Mouse (Mus musculus): ENCODE data around the gene F2rl2.

F2rl2 gene

DNA sequence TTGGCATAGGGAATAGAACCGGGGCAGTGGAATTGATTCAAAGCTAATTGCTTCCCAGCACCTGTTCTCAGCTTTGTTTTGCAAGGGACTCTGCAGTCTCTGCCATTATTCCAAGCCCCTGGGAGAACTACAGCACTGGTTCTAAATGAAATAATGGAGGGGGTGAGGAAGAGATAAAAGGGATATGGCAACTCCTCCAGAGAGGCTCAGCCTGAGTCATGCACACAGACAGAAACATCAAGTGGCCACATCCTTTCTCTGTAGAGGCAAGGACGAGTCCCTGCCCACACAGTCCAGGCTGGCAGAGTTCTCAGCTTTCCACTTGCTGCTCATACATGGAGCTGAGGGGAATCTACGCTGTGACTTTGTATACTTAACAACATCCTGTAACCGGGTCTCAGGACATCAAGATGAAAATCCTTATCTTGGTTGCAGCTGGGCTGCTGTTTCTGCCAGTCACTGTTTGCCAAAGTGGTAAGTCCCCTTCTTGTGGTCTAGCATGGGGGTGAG lies at the start of gene F2rl2:
F2rl2 (plus strand) TSS at position 200 of the 510 bp plus-strand sequence.
- DNase-seq (ENCODE audit: low read depth, low spot score) = peak; percentile 70

DNA sequence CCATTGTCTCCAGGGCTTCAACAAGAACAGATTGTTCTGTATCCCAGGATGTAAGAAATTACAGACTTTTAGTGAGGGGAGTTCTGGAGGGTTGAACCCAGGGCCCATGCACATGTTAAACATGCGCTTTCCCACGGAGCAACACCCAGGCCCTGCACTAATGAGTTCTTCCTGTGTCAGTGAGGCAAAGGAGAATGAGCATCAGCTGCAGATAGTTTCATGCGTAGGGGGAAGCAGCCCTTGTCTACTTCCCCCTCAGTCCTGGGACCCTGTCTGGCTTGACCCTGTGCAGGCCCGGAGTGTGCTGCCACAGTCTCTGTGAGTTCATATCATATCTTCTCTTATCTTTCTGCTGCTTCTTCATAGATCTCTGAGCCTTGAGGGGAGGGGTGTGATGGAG lies 49.4 kb upstream of the F2rl2 start:
- DNase-seq (ENCODE audit: low read depth, low spot score) = no peak

DNA sequence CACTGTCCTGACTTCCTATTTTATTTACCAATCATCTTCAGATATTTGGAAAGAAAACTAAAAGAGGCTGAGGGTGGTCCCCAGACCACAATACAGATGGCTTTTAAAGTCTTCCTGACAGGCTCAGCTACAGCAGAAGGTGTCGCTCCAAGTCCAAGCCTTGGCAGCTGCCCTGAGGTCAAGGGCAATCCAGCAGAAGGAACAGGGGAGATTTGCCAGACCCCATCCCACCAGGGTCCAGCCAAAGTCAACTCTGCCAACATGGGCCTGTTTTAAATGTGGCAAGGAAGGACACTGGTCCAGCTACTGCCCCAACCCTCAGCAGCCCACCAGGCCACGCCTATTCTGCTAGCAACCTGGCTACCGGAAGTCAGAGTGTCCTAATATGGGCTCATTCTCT lies 46.7 kb upstream of the F2rl2 start:
- DNase-seq (ENCODE audit: low read depth, low spot score) = no peak

DNA sequence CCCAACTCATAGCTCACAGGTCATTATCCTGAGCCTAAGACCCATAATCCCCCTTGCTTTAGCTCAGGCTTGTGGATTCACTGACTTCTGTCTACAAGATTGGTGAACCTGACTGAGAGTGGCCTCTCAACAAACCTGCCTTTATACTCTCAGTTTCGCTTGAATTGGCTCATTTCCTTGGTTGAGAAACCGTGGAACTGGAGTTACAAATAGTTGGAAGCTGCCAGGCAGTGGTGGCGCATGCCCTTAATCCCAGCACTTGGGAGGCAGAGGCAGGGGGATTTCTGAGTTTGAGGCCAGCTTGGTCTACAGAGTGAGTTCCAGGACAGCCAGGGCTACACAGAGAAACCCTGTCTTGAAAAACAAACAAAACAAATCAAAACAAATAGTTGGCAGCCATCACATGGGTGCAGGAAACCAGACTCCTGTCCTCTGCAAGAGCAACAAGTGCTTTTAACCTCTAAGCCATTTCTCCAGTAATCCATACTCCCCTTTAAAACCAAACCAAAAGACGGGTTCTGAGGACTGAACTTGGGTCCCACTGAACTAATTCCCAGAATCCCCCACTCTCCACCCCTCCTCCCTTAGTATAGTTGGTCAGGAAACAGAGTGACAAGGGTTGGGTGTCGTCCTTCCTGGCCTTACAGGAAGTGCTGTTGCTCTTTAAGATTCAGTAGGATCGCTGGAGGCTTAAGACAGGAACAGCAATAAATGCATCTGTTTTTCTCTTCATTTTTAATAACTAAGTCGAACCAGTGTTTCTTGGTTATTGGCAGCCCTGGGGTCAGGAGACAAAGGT lies 44.6 kb upstream of the F2rl2 start:
- DNase-seq (ENCODE audit: low read depth, low spot score) = no peak

DNA sequence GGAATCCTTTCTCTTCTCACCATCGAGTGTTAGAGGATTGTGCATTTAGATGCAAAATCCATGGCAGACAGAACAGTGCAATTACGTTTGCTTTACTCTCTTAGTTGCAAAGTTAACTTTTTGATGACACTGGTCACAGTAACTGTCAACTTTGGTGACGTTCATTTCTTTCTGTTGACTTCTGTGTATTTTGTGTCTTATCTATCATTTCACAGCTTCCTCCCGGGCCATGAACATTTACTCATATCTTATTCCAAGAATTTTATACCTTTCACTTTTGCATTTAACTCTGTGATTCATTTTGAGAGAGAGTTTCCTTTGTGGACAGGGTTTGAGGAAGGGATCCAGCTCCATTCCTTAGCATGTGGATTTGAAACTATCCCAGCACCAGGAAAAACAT lies 43.0 kb upstream of the F2rl2 start:
- DNase-seq (ENCODE audit: low read depth, low spot score) = no peak

DNA sequence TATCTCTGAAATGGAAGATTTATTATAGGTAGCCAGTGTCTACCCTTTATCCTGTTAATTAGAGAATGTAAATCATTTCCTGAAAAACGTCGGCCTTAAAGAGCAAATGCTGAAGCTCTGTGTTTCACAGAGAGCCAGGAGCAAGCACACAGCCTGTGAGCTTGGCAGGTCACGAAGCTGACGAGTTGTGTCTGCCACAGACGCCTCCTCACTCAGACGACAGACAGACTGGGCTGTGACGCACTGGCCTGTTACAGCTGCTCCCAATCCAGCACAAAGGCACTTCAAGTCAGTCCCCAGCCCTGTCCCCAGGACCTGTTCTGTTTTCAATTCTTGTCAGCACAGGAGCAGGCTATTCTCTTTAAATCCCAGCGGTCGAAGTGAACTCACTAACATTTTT lies 41.4 kb upstream of the F2rl2 start:
- DNase-seq (ENCODE audit: low read depth, low spot score) = no peak

DNA sequence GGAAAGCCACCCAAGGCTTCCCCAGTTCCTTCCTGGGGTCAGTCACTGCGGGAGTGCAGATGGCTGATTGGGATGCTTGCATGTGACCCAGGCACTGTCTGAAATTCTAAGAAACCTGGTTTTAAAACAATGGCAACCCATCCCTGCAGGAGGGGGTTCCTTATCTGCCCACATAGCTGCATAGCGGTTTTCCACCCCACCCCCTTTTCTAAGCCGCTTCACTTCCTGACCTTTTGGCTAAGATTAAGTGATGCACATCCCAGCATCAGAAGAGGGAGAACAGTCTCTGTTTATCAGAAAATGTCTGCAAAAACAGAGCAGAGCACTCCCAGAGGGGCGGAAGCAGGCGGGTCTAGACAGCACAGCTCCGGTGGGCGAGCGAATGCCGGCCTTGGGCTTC lies 39.5 kb upstream of the F2rl2 start:
- DNase-seq (ENCODE audit: low read depth, low spot score) = no peak

DNA sequence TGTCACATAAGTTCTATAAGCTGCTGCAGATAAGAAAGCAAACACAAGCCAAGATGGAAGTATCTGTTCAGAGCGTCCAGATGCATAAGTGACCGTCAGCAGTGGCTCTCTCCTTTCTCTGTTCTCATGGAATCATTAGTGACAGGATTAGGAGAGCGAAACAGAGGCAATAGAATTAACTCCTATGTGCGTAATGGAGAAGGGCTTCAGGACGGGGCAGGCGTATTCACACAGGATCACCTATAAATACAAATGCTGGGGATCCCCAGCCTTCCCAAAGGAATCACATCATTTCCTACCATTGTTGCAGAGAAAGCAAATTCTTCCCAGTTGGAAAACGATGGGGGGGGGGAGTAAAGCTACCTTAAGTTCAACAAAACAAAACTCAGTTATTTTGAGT lies 37.2 kb upstream of the F2rl2 start:
- DNase-seq (ENCODE audit: low read depth, low spot score) = no peak

DNA sequence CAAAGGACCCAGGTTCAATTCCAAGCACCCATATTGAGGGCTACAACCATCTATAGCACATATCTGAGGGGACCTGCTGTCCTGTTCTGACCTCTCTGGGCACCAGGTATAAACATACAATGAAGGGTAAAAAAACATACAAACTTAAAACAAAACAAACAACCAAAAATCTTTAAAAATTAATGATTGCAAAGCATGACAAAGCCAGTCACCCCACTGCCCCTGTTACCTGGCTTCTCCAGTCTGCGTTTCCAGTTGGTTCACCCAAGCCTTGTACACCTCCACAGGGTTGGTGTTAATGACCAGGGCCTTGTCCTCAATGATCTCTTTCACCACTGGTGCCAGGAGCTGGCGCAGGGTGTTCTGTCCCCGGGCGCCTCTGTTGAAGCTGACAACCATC lies 32.8 kb upstream of the F2rl2 start:
- no peak for DNase-seq (ENCODE audit: low read depth, low spot score)

DNA sequence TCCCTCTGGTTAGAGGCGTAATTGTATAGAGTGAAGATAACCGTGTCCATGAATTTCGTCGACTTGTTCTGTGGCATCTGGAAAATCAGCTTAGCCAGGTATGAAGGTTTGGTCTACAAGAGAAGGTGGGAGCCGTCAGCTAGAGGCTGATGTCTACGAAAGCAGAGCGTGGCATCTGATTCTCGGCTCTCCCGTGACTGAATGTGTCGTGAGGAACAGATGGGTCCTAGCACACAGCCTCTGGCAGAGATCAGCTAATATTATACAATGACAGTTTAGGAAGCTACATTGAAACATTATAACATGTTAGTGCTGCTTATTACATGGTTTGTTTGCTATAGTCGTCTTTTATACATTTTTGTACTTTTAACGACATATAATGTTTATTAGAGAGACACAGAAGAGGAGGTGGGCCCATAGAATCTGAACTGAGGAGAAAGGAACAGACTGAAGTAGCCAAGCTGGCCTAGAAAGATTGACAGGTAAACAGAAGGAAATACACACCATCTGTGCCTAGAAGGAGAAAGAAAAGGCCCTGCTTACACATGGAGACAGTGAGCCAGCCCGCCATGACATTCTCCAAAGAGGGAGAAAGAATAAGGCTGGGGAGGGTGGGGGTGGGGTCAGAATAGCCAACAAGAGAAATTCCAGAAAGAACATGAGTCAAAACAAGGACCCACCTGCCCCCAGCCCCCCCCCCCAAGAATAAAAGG lies 30.9 kb upstream of the F2rl2 start:
- no peak for DNase-seq (ENCODE audit: low read depth, low spot score)

DNA sequence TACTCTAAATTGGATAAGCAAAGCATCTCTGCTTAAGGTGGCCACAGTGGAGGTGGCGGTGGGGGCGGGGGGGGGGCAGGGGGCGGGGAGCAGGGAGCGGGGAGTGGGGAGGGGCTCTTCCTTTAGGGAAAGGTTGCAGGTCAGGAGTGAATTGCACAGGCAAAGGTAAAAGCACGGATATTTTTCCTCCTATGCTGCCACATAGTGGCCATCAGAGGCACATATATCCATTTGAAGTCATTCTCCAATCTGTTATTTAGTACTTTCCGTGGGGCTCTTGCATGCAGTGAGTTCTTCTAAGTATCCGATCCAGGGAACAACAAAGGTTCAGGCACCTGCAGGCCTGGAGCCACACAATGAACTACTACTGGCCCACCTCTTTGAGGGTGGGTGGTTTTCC lies 29.4 kb upstream of the F2rl2 start:
- no peak for DNase-seq (ENCODE audit: low read depth, low spot score)

DNA sequence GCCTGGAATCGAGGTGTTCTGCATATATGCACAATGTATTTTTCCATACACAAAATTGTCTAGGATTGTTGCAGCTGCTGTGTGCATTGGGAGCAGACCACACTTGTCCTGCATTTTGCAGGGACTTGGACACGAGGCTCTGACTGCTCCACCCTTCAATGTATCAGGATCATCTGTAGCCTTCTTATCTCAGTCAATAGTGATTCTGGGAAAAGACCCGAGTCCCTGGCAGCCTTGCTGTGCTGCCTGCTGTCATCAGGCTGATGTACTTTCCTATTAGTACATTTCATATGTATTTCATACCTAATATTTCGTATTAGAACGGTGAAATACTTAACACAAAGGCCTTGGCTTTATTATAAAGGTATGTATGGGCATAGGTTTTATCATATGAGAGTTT lies 26.1 kb upstream of the F2rl2 start:
- no peak for DNase-seq (ENCODE audit: low read depth, low spot score)

DNA sequence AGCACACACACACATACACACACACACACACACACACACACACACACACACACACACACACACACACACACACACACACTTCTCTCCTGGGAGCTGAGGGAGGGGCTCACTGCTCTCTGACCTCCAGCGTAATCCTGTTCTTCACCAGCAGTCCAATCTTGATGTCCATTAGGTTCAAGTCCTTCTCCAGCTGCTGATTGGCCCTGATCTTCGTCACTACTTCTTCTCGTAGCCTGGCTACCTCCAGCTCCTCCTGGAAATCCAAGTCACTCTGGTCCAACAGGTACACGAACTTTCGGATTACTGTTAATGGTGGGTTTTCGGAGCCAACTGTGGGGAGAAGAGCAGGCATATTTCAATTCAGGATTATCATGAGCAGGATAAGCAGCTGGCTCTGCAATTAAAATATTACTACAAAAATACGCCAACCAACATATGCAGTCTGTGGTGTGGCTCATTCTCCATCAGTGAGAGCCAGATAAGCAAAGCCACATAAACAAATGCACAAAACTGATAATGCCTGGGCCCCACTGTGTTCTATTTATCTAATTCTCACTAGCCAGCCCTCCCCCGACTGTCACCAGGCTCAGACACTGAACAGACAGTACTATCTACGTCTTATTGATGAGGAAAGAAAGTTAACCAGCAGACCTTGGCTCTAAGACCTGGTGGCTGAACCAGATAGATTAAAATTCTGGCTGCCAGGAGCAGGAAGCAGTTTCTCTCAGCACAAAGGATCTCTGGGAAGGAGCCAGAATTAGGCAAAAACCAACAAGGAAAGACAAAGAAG lies 25.4 kb upstream of the F2rl2 start:
- DNase-seq (ENCODE audit: low read depth, low spot score) = no peak

DNA sequence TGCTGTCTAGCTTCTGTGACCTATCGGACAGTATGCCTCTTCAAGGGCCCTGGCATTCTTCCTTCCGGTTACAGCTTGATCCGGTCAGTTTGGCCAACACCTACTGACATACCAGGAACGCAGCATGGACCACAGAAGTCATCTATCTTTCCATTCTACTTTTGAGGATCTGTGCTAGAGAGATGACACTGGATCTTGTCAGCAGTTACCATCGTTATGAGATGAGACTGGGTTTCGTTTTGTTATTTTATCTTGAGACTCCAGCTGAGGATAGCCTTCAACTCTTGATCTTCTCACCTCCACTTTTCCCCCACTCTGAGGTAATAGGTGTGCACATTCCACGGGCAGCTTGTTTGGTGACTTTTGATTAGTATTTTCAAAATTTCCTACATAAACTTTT lies 24.3 kb upstream of the F2rl2 start:
- DNase-seq (ENCODE audit: low read depth, low spot score) = no peak

DNA sequence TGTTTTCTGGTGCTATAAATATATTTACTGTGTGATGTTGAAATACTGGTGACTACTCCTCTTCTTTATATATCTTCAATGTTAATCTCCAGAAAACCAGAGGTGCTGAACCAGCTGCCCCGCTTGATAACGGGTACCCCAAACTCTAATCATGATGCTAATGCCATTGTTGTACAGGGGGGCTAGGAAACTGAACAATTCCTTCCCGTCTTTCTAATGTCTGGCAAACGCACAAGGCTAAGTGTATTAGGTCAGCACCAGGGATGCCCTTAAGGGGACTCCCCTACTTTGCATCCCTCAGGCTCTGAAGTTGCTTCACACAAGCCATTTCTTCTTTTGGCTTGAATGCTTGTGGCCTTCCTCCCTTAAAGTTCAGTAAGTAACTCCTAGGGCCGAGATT lies 17.6 kb upstream of the F2rl2 start:
- no peak for DNase-seq (ENCODE audit: low read depth, low spot score)

DNA sequence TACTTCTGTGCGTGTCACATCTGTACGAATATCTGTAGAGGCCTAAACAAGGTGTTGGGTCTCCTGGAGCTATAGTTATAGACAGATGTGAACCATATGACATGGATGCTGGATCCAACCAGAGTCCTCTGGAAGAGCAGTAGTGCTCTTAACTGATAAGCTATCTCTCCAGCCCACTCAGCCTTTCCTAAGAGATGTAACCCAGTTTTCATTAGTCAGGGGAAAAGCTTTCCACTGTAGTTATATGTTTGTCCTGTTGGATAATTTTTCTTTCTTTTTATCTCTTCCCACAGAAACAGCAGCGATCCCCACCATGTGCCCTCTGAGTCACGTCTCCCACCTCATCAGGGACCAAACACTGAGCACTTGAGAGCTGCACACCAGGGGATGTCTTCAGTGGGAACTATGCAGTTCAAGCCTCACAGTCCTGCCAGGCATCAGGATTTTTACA lies 17.1 kb upstream of the F2rl2 start:
- no peak for DNase-seq (ENCODE audit: low read depth, low spot score)

DNA sequence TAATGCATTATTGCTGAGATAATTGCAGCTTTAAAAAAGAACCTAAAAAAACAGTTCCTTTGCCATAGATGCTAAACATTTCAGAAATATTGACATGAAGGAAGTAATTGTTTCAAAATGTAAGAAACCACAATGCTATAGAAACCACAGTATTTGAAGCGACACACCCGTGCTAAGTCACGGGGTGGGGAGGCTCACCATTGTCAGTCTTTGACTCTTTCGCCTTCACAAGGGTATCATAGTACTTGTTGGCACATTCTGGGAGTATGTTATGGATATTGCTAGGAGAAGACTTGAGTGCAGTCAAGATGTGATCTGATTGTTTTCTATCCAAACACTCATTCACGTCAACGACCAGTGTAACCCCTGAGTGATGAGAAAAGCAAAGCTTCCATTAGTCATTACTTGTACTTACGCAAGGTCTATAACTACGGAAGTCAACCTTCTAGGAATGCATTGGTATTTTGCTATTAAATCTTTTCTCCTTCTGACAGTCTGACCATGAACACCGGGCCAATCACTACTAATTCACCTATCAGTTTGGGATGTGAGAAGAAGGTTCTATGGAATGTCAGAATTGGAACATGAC lies 11.9 kb upstream of the F2rl2 start:
- peak; percentile 45 for DNase-seq (ENCODE audit: low read depth, low spot score)

DNA sequence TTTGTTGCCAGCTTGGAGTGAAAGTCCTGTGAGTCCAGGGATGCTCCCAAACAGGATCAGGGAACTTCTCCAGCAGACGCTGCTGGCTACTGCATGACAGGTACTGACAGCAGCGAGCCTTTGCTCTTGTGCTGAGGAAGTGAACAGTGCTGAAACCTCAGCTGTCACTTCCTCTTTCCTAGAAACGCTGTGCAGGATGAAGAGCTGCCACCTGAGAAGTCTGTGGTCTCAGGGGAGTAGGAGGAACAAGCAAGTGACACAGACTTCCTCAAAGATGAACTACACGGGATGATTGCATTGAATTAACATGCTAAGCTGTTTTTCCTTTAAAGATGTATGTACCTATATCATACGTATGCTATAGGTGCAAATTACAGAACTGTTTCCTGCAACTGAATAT lies 10.9 kb upstream of the F2rl2 start:
- DNase-seq (ENCODE audit: low read depth, low spot score) = peak; percentile 74

DNA sequence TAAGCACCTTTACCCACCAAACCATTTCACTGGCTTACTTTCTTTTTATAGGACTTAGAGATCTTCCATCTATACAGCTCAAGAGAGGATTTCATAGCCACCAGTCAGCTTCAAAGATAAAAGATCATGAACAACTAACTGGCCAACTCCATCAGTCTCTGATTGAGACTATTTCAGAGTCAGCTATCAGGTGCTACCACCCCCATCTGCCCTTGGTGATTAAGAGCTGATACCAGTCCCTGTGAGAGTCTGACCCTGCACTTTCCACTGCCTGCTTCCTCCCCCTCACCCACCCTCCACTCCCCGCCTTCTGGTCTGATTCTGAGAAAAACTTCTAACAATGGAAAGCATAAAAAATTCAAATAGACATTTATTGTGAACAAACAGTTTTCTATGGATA lies 8.1 kb upstream of the F2rl2 start:
- DNase-seq (ENCODE audit: low read depth, low spot score) = peak; percentile 16

DNA sequence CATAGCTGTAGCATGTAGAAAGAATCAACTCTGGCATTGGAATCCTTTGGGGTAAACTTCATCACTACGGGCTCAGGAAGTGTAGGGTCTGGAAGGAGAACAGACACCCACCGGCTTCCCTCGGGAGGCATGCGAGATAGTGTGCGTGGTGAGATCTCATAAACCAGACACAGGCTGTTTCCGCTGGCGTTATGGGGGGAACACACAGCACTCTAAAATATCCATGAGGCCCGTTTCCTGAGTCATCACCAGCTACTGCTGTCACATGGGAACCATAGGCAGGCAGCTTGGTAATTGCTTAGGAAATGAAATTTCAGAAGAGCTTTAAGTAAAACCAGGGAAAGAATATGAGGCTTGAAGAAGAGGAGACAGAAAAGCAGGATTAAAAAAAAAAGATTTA lies 4.5 kb upstream of the F2rl2 start:
- DNase-seq (ENCODE audit: low read depth, low spot score) = no peak

DNA sequence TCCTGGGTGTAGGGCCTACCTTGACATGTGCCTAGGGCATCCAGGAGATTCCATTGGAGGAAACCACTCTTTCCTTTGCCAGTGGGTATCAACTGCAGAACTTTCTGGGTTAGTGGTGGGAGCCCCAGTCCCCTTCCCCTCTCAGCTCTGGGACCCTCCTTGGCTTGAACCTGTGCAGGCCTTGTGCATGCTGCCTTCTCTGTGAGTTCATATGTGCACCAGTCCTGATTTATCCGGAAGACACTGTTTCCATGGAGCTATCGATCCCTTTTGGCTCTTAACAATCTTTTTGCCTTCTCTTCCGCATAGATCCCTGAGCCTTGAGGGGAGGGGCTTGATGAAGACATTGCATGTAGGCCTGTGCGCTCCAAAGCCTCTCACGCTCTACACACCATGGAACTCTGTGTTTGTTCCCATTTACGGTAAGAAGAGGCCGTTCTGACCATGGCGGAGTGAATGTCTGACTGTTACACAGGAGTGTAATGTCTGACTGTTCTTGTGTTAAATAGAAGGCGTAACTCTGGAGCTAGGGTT lies 466 bp upstream of the F2rl2 start:
- no peak for DNase-seq (ENCODE audit: low read depth, low spot score)

DNA sequence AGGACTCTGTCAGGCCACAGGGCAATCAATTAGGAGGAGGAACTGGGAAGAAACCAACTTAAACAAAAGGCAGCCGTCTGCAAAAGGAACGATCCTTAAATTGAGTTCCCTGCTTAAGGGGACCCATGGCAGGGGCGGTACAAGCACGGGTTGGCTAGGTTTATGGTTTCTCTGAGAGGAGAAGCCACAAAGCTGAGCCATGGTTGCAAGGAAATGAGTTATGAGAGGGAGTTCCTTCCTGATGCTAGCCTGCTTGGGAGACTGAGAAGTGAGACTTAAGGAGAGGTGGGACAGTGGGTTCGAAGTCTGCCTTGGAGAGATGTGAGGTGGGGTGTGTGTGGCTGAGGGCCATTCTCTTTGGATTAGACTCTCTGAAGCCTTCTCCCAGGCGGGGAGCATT lies 1.2 kb downstream of the F2rl2 start:
- DNase-seq (ENCODE audit: low read depth, low spot score) = no peak

Data from CD4-positive helper T cell, adult 2 months (primary cell).